Mouse (Mus musculus): ENCODE results near the gene Tll1. TPM values are rescaled to one million over a fixed set of nuclear protein-coding genes. Genes with fewer than 3 reads are reported as not detected.

The Tll1 gene
- 1.5 and 1.6 TPM in 2 replicates for polyA plus RNA-seq (2016; fragmentation: Nextera tagmentation; extraction: Ambion mirVana)

DNA sequence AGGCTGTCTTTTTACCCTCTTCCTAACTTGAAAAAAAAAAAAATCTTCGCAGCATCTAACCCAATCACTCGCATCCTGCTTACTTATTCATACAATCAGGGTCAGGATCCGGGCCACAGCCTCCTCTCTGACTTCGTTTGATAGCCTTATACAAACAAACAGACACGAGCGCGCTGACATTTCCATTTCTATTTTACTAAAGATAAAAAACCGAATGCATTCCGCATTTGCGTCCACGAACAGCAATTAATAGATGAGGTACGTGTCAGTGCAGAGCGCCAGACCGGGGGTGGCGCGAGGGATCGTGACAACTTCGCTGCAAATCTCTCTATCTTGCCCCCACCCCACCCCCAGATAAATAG, at the start of gene Tll1:
Tll1 (minus strand) TSS at position 248 of the 362 bp plus-strand sequence.
- Histone ChIP-seq H3K4me1 (peaks cover 11% of the 10 kb centered on the region), H3K9me3 (no peaks in the 10 kb centered on the region), H3K27ac (peak within 1 kb of the TSS; percentile 81), H3K36me3 (no peaks in the 10 kb centered on the region), H3K4me3 (peak within 1 kb of the TSS; percentile 78), H3K27me3 (ENCODE audit: insufficient read depth, poor library complexity, severe bottlenecking) (peaks cover 18% of the 10 kb centered on the region; the same call in 1 of the 2 replicates)
- WGBS = under 1% methylated on average over 18 of the region's 18 CpGs
- DNase-seq (ENCODE audit: low spot score) = no peak

DNA sequence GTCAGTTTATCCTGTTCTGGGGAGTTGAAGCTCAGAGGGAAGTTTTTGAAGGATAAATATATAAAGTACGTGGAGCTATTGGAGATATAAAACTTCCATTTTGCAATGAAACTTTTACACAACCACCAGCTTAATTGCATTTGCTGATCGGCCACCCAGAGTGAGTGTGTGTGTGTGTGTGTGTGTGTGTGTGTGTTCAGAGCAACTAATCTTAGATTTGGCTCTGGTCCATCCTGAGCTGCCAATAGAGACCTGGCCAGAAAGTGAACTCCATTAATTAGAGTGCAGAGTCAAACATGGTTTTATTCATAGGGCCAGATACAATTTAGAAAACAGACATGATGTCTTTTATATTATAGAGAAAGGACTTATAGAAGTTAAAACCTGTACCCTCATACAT, 32.6 kb upstream of the Tll1 start:
- H3K9me3 ChIP-seq = no peaks in the 10 kb centered on the region
- no peaks in the 10 kb centered on the region for H3K4me1 ChIP-seq
- 81% methylated on average over 2 of the region's 2 CpGs for WGBS
- no peaks in the 10 kb centered on the region for H3K27me3 ChIP-seq (ENCODE audit: insufficient read depth, poor library complexity, severe bottlenecking)
- no peak overlapping the region for H3K27ac ChIP-seq
- H3K36me3 ChIP-seq = no peaks in the 10 kb centered on the region
- DNase-seq (ENCODE audit: low spot score) = no peak
- H3K4me3 ChIP-seq = no peak overlapping the region

DNA sequence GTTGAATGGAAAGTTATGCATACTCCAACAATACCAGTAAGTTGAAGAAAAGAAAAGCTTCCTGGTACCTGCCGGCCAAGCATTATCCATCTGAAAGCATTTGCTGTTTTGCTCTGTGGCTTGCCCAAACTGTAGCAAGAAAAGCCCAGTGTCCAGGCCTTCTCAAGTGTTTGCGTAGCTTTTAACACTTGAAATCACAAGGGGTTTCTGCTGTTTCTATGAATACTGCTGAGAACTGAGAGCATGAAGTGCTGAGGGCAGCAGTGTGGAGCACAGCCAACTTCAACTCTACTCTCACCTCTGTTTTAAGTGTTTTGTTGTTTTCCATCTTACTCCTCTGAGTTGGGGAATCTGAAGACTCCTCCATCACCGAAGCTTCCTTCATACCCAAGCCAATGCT, 15.5 kb upstream of the Tll1 start:
- Histone ChIP-seq H3K27ac (no peak overlapping the region), H3K27me3 (ENCODE audit: insufficient read depth, poor library complexity, severe bottlenecking) (no peaks in the 10 kb centered on the region), H3K9me3 (no peaks in the 10 kb centered on the region), H3K4me3 (no peak overlapping the region), H3K36me3 (no peaks in the 10 kb centered on the region), H3K4me1 (no peaks in the 10 kb centered on the region)
- WGBS = 87% methylated on average over 3 of the region's 3 CpGs
- DNase-seq (ENCODE audit: low spot score) = no peak

DNA sequence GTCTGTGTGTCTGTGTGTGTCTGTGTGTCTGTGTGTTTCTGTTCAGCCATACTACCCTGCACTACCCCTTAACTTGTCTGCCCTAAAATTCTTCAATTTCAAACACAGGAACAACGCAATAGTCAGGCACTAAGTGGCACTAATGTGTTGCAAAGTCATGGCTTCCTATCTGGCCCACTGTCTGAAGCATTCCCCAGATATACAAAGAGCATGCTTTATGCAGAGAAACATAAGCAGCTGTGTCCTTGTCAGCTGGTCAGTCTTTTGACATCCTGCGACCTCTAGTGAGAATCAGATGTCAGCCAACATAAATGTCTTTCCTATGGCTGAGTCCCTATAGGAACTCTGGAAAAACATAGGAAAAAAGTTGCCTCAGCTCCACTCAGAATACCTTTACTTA, 11.6 kb upstream of the Tll1 start:
- no peak for DNase-seq (ENCODE audit: low spot score)
- Histone ChIP-seq H3K27me3 (ENCODE audit: insufficient read depth, poor library complexity, severe bottlenecking) (no peaks in the 10 kb centered on the region), H3K4me3 (no peak overlapping the region), H3K27ac (no peak overlapping the region), H3K4me1 (no peaks in the 10 kb centered on the region), H3K36me3 (no peaks in the 10 kb centered on the region), H3K9me3 (no peaks in the 10 kb centered on the region)
- WGBS = 56% methylated on average over 2 of the region's 2 CpGs

- Histone ChIP-seq H3K27ac (no peak overlapping the region), H3K4me1 (no peaks in the 10 kb centered on the region), H3K27me3 (ENCODE audit: insufficient read depth, poor library complexity, severe bottlenecking) (no peaks in the 10 kb centered on the region), H3K36me3 (no peaks in the 10 kb centered on the region), H3K4me3 (no peak overlapping the region), H3K9me3 (no peaks in the 10 kb centered on the region)
- 61% methylated on average over 1 of the region's 1 CpGs for WGBS
- DNase-seq (ENCODE audit: low spot score) = no peak
Observed at GRCm38 (mm10) chr8:64216252-64216651, 10.2 kb upstream of the Tll1 start.

DNA sequence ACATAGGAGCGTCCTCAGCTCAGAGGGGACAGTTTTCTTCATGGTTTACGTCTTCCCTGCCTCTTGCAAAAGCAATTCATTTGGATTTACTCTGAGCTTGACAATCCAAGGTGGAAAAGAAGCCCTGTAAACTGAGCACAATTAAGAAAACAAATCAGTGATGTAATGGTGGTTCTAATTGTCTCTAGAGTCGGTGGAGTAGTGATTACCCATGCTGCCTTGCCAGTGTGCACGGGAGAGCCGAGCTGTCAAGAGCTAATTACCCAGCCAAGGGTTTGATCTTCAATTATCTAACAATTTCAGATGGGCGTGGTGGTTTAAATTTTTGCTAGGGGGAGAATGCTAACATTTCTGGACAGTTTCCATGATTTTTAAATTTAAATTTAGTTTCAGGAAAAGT, 9.3 kb upstream of the Tll1 start:
- H3K27me3 ChIP-seq (ENCODE audit: insufficient read depth, poor library complexity, severe bottlenecking) = no peaks in the 10 kb centered on the region
- no peak for DNase-seq (ENCODE audit: low spot score)
- no peaks in the 10 kb centered on the region for H3K36me3 ChIP-seq
- 55% methylated on average over 6 of the region's 6 CpGs for WGBS
- no peaks in the 10 kb centered on the region for H3K9me3 ChIP-seq
- H3K4me1 ChIP-seq = no peaks in the 10 kb centered on the region
- H3K27ac ChIP-seq = no peak overlapping the region
- no peak overlapping the region for H3K4me3 ChIP-seq

DNA sequence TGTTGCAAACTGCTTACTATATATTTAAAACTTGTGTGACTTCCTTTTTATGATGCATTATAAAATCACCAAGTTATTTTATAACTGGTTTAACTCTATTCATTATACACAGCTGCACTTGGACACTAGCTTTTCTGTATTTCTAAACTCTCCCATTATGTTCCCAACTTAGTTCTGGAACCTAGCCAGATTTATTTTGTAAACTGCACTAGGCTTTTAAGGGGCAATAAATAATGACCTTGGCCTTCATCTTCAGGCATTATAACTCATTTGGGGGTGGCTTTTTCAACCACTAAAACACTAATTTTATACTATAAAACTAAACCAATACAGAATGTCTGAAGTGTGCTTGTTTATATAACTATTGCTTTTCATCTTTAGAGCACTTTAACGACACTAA, 8.8 kb upstream of the Tll1 start:
- DNase-seq (ENCODE audit: low spot score) = no peak
- no peaks in the 10 kb centered on the region for H3K27me3 ChIP-seq (ENCODE audit: insufficient read depth, poor library complexity, severe bottlenecking)
- no peak overlapping the region for H3K4me3 ChIP-seq
- H3K36me3 ChIP-seq = no peaks in the 10 kb centered on the region
- H3K4me1 ChIP-seq = no peaks in the 10 kb centered on the region
- H3K9me3 ChIP-seq = no peaks in the 10 kb centered on the region
- 73% methylated on average over 1 of the region's 1 CpGs for WGBS
- no peak overlapping the region for H3K27ac ChIP-seq

DNA sequence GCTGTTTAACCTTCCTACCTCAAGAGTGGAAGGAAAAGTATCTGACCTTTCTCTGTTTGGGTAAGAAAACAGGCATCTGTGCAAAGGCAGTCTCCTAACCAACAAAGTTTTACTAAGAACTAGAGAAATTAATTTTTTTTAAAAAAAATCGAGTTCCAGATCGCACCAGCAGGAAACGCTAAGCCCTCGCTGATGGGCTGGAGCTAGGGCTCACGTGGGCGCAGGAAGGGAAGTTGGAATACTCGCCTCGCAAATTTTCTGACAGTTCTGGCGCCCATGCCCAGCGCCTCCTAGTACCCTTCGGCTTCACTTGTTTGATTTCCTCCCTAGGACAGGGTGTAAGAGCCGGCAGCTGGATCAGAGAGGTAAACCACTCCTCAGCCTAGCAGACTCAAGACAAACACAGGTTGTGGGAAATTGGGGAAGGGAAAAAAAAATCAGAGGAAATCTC, 365 bp upstream of the Tll1 start:
- DNase-seq (ENCODE audit: low spot score) = no peak
- Histone ChIP-seq H3K36me3 (no peaks in the 10 kb centered on the region), H3K27me3 (ENCODE audit: insufficient read depth, poor library complexity, severe bottlenecking) (peaks cover 18% of the 10 kb centered on the region; the same call in 1 of the 2 replicates), H3K4me1 (peaks cover 11% of the 10 kb centered on the region), H3K9me3 (no peaks in the 10 kb centered on the region), H3K27ac (peak overlapping the region; percentile 44; the same call in 1 of the 2 replicates), H3K4me3 (peak overlapping the region; percentile 78)
- WGBS = under 1% methylated on average over 12 of the region's 12 CpGs

DNA sequence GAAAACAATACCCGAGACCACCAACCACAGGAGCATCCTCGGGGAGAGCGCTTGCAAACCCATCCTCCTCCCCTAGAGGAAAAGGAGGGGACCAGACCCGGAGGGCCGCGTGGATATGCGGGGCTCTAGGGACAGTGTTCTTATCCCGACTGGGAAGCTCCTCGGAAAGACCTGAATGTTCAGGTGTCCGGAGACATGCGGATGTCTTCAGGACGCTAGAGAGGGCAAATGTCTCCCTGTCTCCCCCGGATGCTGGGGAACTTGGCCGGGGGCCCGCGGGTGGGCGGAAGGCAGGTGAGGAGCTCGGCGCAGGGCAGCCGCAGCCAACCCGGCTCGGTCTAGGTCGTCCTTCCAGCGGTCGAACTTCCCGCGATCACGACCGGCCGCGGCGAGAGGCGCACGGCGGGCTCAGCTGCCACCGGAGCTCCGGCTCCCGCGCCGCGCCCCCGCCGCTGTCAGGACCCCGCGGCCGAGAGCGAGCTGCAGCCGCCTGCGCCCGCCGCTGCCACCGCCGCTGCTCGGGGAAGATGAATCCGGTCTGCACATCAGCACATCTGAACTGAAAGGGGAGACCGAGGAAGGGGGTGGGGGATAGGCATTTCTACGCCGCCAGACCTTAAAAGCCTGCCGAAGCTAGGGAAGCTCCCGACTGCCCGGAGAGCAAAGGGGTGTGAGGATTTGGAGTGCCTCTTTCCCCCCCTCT, 599 bp downstream of the Tll1 start:
- DNase-seq (ENCODE audit: low spot score) = peak; percentile 78
- WGBS = under 1% methylated on average over 61 of the region's 61 CpGs
- no peaks in the 10 kb centered on the region for H3K36me3 ChIP-seq
- H3K27me3 ChIP-seq (ENCODE audit: insufficient read depth, poor library complexity, severe bottlenecking) = peaks cover 18% of the 10 kb centered on the region; the same call in 1 of the 2 replicates
- peak overlapping the region; percentile 78 for H3K4me3 ChIP-seq
- peak overlapping the region; percentile 81 for H3K27ac ChIP-seq
- peaks cover 11% of the 10 kb centered on the region for H3K4me1 ChIP-seq
- no peaks in the 10 kb centered on the region for H3K9me3 ChIP-seq

GRCm38 (mm10) chr8:64204801-64205311, 1.2 kb downstream of the Tll1 start:
- no peak for DNase-seq (ENCODE audit: low spot score)
- under 1% methylated on average over 19 of the region's 19 CpGs for WGBS
- no peaks in the 10 kb centered on the region for H3K36me3 ChIP-seq
- peaks cover 11% of the 10 kb centered on the region for H3K4me1 ChIP-seq
- H3K9me3 ChIP-seq = no peaks in the 10 kb centered on the region
- peak overlapping the region; percentile 78 for H3K4me3 ChIP-seq
- H3K27me3 ChIP-seq (ENCODE audit: insufficient read depth, poor library complexity, severe bottlenecking) = peaks cover 18% of the 10 kb centered on the region; the same call in 1 of the 2 replicates
- peak overlapping the region; percentile 81 for H3K27ac ChIP-seq

- Histone ChIP-seq H3K4me3 (peak overlapping the region; percentile 78), H3K27me3 (ENCODE audit: insufficient read depth, poor library complexity, severe bottlenecking) (peaks cover 18% of the 10 kb centered on the region; the same call in 1 of the 2 replicates), H3K4me1 (peaks cover 11% of the 10 kb centered on the region), H3K27ac (no peak overlapping the region; the same call in 1 of the 2 replicates), H3K36me3 (no peaks in the 10 kb centered on the region), H3K9me3 (no peaks in the 10 kb centered on the region)
- DNase-seq (ENCODE audit: low spot score) = no peak
- 2% methylated on average over 19 of the region's 19 CpGs for WGBS
Observed at GRCm38 (mm10) chr8:64204167-64204566, 1.9 kb downstream of the Tll1 start.

- no peak overlapping the region for H3K4me3 ChIP-seq
- H3K9me3 ChIP-seq = no peaks in the 10 kb centered on the region
- H3K27me3 ChIP-seq (ENCODE audit: insufficient read depth, poor library complexity, severe bottlenecking) = no peaks in the 10 kb centered on the region
- 49% methylated on average over 2 of the region's 2 CpGs for WGBS
- no peaks in the 10 kb centered on the region for H3K36me3 ChIP-seq
- no peak overlapping the region for H3K27ac ChIP-seq
- no peaks in the 10 kb centered on the region for H3K4me1 ChIP-seq
- DNase-seq (ENCODE audit: low spot score) = no peak
Observed at GRCm38 (mm10) chr8:64198326-64198725, 7.7 kb downstream of the Tll1 start.

- H3K9me3 ChIP-seq = no peaks in the 10 kb centered on the region
- H3K27ac ChIP-seq = no peak overlapping the region
- no peak overlapping the region for H3K4me3 ChIP-seq
- no peak for DNase-seq (ENCODE audit: low spot score)
- WGBS = 54% methylated on average over 2 of the region's 2 CpGs
- H3K36me3 ChIP-seq = no peaks in the 10 kb centered on the region
- H3K4me1 ChIP-seq = no peaks in the 10 kb centered on the region
- H3K27me3 ChIP-seq (ENCODE audit: insufficient read depth, poor library complexity, severe bottlenecking) = no peaks in the 10 kb centered on the region
Observed at GRCm38 (mm10) chr8:64193421-64193820, 12.7 kb downstream of the Tll1 start.

Measured in heart, embryonic 10.5 days (tissue).